Mouse (Mus musculus) stomach, embryonic 14.5 days (tissue): ENCODE results near the gene Fto. TPM values are rescaled to one million over a fixed set of nuclear protein-coding genes. Genes with fewer than 3 reads are reported as not detected.

Experiments used
- ATAC-seq: fragments of 200-750 bp; cut with Nextera tagmentation; 2 replicates; pipeline ENCODE4 v1.8.0; 2017; ENCODE audit warnings: low read depth, moderate TSS enrichment; ENCODE audit not compliant: insufficient number of reproducible peaks, insufficient read depth, low FRiP score
- H3K27ac ChIP-seq: fragments of 300-500 bp; sonication (generic); 2 replicates; pipeline ENCODE4 v1.5.1; 2014; ENCODE audit warnings: mild to moderate bottlenecking, low read length, moderate library complexity, mixed read lengths
- H3K27me3 ChIP-seq: fragments of 300-500 bp; sonication (generic); 2 replicates; pipeline ENCODE4 v1.6.1; 2014; ENCODE audit warnings: low read length, control low read depth, mixed read lengths; ENCODE audit not compliant: control insufficient read depth, insufficient read depth
- H3K36me3 ChIP-seq: fragments of 300-500 bp; sonication (generic); 2 replicates; pipeline ENCODE4 v1.6.1; 2014; ENCODE audit warnings: mild to moderate bottlenecking, control low read depth, low read length, moderate library complexity, mixed read lengths; ENCODE audit not compliant: control insufficient read depth, insufficient read depth
- H3K4me1 ChIP-seq: fragments of 300-500 bp; sonication (generic); 2 replicates; pipeline ENCODE4 v1.6.1; 2014; ENCODE audit warnings: low read length, control low read depth, mixed read lengths; ENCODE audit not compliant: control insufficient read depth, insufficient read depth
- H3K4me2 ChIP-seq: fragments of 300-500 bp; sonication (generic); replicated peaks from 2 replicates; pipeline ENCODE4 v1.6.1; 2014; ENCODE audit warnings: low read depth, low read length, control low read depth
- H3K4me3 ChIP-seq: fragments of 300-500 bp; sonication (generic); 2 replicates; pipeline ENCODE4 v1.5.1; 2014; ENCODE audit warnings: low read depth, low read length, control low read depth
- H3K9ac ChIP-seq: fragments of 300-500 bp; sonication (generic); replicated peaks from 2 replicates; pipeline ENCODE4 v1.6.1; 2014; ENCODE audit warnings: low read depth, mild to moderate bottlenecking, control low read depth, low read length, moderate library complexity, mixed read lengths
- H3K9me3 ChIP-seq: fragments of 300-500 bp; sonication (generic); 2 replicates; pipeline ENCODE4 v1.6.1; 2016; ENCODE audit warnings: low read depth, low read length, control low read depth; ENCODE audit not compliant: control insufficient read depth
- WGBS: fragments of 180-500 bp; shearing (Covaris S2); extraction: QIAGEN DNeasy Blood & Tissue Kit; methylation state at CpG from one replicate; pipeline ENCODE4 v1.1.7; 2014; 5-methylcytosine and 5-hydroxymethylcytosine counted together
- polyA plus RNA-seq: library from polyadenylated mRNA; unstranded; fragments of >200 nt; fragmentation: Nextera tagmentation; extraction: Ambion mirVana; gene quantifications from 2 replicates; pipeline ENCODE4 v1.2.1, GENCODE M21; 2014

The Fto gene
- polyA plus RNA-seq, 1 experiment from 2014 or later: 89.6 TPM

DNA sequence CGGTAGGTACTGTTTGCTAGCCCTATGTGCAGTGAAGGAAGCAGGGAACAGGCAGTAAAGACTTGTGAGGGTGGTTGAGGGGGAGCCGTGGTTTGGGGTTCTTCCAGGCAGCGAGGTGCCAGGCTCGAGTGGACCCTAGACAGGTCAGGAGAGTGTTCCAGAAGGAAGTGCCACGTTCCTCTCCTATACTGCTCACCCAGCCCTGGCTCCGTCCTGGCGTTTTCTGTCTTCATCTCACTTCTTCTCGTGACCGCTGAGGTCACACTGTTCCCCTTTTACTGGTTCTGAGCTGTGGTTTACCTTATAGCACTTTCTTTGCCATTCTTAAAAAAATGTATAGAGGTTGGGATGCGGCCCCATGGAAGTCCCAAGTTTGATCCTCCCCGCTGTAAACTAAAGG, 31.3 kb downstream of the Fto start:
- Histone ChIP-seq H3K27ac (no peak overlapping the region), H3K9ac (no peak overlapping the region), H3K36me3 (no peaks in the 10 kb centered on the region; the same call in 1 of the 2 replicates), H3K4me3 (no peak overlapping the region), H3K9me3 (no peaks in the 10 kb centered on the region), H3K27me3 (no peaks in the 10 kb centered on the region), H3K4me1 (peaks cover 7% of the 10 kb centered on the region), H3K4me2 (no peak overlapping the region)
- WGBS: 90% methylated on average over 11 of the region's 11 CpGs
- no peak for ATAC-seq

DNA sequence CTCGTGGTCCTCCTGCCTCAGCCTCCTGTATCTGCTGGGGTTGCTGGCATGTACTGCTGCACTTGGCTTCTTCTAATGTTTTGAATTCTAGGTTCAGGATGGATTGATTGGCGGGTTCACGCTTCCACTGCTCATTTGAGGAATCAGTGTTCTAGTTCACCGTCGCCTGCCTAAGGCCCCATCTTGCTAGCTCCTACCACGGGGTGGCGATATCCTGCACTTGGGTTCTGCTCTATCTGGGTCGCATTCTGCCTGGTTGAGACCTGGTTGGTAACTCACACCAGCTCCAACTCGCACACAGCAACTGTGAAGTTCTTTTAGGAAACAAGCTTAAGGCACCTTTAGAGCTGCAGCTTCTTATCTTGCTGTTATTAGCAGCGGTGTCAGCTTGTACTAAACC, 33.8 kb downstream of the Fto start:
- Histone ChIP-seq H3K36me3 (no peaks in the 10 kb centered on the region; the same call in 1 of the 2 replicates), H3K27ac (no peak overlapping the region), H3K4me2 (no peak overlapping the region), H3K4me1 (peaks cover 10% of the 10 kb centered on the region; the same call in 1 of the 2 replicates), H3K27me3 (no peaks in the 10 kb centered on the region), H3K9me3 (no peaks in the 10 kb centered on the region), H3K9ac (no peak overlapping the region), H3K4me3 (no peak overlapping the region)
- WGBS: 79% methylated on average over 10 of the region's 10 CpGs
- ATAC-seq: no peak

GRCm38 (mm10) chr8:91347595-91347994, 34.3 kb downstream of the Fto start:
- H3K27ac ChIP-seq: no peak overlapping the region
- H3K9me3 ChIP-seq: no peaks in the 10 kb centered on the region
- ATAC-seq: no peak
- H3K36me3 ChIP-seq: no peaks in the 10 kb centered on the region; the same call in 1 of the 2 replicates
- no peak overlapping the region for H3K4me3 ChIP-seq
- H3K4me1 ChIP-seq: peaks cover 7% of the 10 kb centered on the region; the same call in 1 of the 2 replicates
- H3K9ac ChIP-seq: no peak overlapping the region
- H3K4me2 ChIP-seq: no peak overlapping the region
- H3K27me3 ChIP-seq: no peaks in the 10 kb centered on the region
- WGBS: 51% methylated on average over 6 of the region's 6 CpGs

GRCm38 (mm10) chr8:91349816-91350215, 36.5 kb downstream of the Fto start:
- Histone ChIP-seq H3K4me1 (peaks cover 7% of the 10 kb centered on the region; the same call in 1 of the 2 replicates), H3K27me3 (no peaks in the 10 kb centered on the region), H3K4me3 (no peak overlapping the region), H3K27ac (no peak overlapping the region), H3K9me3 (no peaks in the 10 kb centered on the region), H3K9ac (no peak overlapping the region), H3K4me2 (no peak overlapping the region), H3K36me3 (no peaks in the 10 kb centered on the region; the same call in 1 of the 2 replicates)
- no peak for ATAC-seq
- WGBS: 93% methylated on average over 7 of the region's 7 CpGs

DNA sequence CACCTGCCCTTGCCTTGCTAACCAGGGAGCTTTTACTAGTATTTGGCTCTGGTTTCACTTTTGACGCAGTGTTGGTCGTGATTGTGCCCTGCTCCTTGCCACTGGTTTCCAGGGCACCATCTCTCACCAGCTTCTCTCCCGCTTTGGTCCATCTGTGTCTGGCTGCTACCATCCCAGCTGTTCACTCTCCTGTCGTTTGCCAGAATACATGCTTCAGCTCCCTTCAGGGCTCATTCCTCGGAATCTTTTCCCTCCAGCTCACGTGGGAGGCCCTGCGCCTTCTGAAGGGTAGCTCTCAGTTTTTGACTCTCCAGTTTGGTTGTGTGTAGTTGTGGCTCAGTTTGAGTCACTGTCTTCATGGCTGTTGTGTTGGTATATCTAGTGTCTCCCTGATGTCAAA, 37.3 kb downstream of the Fto start:
- H3K4me1 ChIP-seq: peaks cover 11% of the 10 kb centered on the region; the same call in 1 of the 2 replicates
- H3K36me3 ChIP-seq: no peaks in the 10 kb centered on the region; the same call in 1 of the 2 replicates
- no peak for ATAC-seq
- no peaks in the 10 kb centered on the region for H3K9me3 ChIP-seq
- H3K27me3 ChIP-seq: no peaks in the 10 kb centered on the region
- 63% methylated on average over 7 of the region's 7 CpGs for WGBS
- no peak overlapping the region for H3K9ac ChIP-seq
- no peak overlapping the region for H3K4me2 ChIP-seq
- H3K27ac ChIP-seq: no peak overlapping the region
- H3K4me3 ChIP-seq: no peak overlapping the region

DNA sequence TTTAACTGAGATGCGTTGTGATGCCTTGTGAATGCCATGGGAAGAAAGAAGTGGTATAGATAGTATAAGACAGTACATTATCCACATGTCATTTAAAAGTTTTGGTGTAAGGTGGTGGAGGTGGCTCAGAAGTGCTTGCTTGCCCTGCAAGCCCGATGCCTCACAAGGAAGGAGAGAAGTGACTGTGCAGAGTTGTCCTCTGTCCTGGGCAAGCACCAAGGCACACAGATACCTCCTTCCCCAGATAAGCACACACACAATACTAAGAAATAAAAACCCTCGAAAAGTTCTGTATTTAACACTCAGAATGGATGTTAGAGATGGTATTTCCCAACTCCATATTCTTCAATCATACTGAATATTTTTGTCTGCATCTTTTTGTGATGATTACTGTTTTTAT, 39.3 kb downstream of the Fto start:
- Histone ChIP-seq H3K36me3 (no peaks in the 10 kb centered on the region; the same call in 1 of the 2 replicates), H3K4me3 (no peak overlapping the region), H3K9ac (no peak overlapping the region), H3K4me2 (no peak overlapping the region), H3K4me1 (peaks cover 11% of the 10 kb centered on the region; the same call in 1 of the 2 replicates), H3K9me3 (no peaks in the 10 kb centered on the region), H3K27ac (no peak overlapping the region), H3K27me3 (no peaks in the 10 kb centered on the region)
- ATAC-seq: no peak
- 94% methylated on average over 3 of the region's 3 CpGs for WGBS

- peaks cover 11% of the 10 kb centered on the region; the same call in 1 of the 2 replicates for H3K4me1 ChIP-seq
- no peak overlapping the region for H3K27ac ChIP-seq
- H3K4me2 ChIP-seq: no peak overlapping the region
- no peaks in the 10 kb centered on the region for H3K9me3 ChIP-seq
- H3K9ac ChIP-seq: no peak overlapping the region
- H3K27me3 ChIP-seq: no peaks in the 10 kb centered on the region
- no peak for ATAC-seq
- H3K4me3 ChIP-seq: no peak overlapping the region
- WGBS: 75% methylated on average over 5 of the region's 5 CpGs
- no peaks in the 10 kb centered on the region; the same call in 1 of the 2 replicates for H3K36me3 ChIP-seq
Measured at GRCm38 (mm10) chr8:91353062-91353461, 39.7 kb downstream of the Fto start.

DNA sequence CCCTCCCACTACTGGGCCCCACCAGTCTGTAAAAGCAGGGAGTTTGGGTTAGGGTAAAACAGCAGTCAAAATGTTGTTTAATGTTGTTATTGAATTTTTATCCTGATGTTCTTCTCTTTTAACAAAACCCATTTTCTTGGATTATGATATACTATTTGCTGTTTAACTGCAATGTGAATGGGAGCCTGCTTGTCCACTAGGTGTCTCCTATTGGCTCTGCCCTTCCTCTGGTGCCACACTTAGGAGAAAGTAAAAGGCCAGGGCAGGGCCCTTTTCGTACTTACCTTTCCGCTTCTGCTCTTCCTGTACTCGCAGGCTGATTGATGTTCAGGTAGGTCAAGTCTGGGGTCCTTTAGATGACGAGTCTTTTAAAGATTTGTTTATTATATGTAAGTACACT, 40.6 kb downstream of the Fto start:
- Histone ChIP-seq H3K9ac (no peak overlapping the region), H3K4me3 (no peak overlapping the region), H3K9me3 (no peaks in the 10 kb centered on the region), H3K36me3 (no peaks in the 10 kb centered on the region; the same call in 1 of the 2 replicates), H3K27ac (no peak overlapping the region), H3K4me2 (no peak overlapping the region), H3K4me1 (peaks cover 8% of the 10 kb centered on the region; the same call in 1 of the 2 replicates), H3K27me3 (no peaks in the 10 kb centered on the region)
- 85% methylated on average over 4 of the region's 4 CpGs for WGBS
- no peak for ATAC-seq

- H3K4me3 ChIP-seq: no peak overlapping the region
- H3K9me3 ChIP-seq: no peaks in the 10 kb centered on the region
- ATAC-seq: no peak
- no peak overlapping the region for H3K4me2 ChIP-seq
- H3K36me3 ChIP-seq: no peaks in the 10 kb centered on the region
- no peak overlapping the region for H3K9ac ChIP-seq
- peaks cover 7% of the 10 kb centered on the region; the same call in 1 of the 2 replicates for H3K4me1 ChIP-seq
- no peaks in the 10 kb centered on the region for H3K27me3 ChIP-seq
- 42% methylated on average over 10 of the region's 10 CpGs for WGBS
- H3K27ac ChIP-seq: no peak overlapping the region
Measured at GRCm38 (mm10) chr8:91355301-91355905, 42.1 kb downstream of the Fto start.
